Mouse (Mus musculus): ENCODE results near the gene Gjd2.
A peak's percentile ranks its signal among the peaks of the same experiment; 100 is the strongest.

The Gjd2 gene

DNA sequence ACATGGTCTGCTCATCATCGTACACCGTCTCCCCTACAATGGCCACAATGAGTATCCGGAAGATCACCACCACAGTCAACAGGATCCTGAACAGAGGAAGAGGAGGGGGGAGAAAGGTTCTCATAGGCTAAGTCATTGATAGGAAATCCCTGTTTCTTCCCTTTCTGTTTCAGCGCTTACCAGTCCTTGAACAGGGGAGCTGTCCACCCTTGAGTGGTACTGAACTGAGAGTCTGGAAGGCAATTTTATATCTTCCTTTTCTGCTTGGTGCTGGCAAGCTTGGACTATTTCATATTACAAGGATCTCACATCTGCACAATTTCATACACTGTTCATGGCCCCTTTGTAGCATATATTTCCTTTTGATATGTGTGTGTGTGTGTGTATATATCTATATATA lies 1.6 kb downstream of the Gjd2 start:
- no peak for DNase-seq

DNA sequence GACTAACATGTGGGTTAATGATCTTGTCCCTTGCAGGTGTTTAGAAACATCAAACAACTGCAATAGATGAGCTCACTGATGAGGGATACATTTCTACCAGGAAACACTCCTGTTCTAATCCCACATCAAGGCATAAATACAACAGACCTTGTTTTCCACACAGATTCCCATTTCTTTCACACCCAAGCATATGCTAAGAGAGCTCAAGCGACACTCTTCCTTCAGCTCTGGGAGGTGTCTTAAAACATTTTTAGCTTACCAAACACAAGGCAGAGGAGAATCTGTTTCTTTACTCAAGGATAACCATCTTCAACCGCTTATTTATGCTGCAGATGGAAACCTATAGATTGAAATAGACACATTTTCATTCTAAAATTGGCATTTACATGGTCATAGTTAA lies 5.1 kb downstream of the Gjd2 start:
- no peak for DNase-seq

DNA sequence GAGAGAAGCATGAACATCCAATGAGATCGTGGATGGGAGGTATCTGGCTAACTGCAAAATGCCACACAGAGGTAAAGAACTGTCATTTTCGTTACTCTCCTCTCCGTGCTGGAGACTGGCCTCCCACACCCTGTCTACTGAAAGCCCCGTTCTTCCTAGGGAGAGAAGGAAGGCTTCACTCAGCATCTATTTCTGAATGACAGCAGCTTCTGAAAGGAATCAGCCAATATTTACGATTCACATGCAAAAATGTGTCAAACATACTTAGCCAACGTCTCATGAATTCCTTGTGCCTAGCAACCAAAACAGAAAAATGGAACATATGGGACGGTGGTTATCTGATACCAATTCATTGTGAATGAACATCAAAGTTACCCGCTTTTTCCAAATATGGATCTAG lies 15.9 kb downstream of the Gjd2 start:
- DNase-seq, result no peak

DNA sequence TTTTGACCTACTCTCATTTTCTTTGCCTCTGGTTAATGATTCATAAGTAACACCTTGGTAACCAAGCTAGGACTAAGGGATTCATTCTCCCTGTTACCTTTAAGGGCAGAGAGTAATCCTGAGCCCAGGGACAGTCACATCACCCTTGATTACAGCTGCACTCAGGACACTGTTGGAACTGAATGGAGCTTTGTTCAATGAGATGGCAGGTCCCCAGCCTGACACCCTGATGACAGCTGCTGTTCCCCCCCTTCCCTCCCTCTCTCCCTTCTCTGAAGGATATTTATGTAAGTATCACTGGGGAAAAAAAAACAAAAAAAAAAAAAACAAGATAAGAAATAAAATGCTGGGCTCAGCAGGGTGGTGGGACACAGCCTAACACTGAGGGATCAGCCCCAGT lies 16.5 kb downstream of the Gjd2 start:
- DNase-seq, result no peak

DNA sequence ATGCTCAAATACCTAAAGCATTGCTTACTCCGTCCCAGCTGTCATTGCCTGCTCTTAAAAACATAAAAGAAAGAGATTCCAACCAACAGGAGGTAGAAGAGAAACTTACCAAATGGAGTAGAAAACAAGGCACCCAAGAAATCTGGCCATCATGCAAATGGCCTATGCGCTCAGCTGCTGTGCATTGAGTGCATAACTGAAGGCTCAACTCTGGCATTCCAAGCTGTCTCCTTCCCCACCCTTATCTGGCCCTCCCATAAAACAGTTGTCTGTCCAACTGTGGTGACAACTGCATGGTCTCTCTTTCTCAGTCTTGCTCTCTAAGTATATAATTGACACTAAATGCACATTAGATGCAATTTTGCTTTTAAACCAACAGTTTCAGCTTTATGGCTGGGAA lies 28.5 kb downstream of the Gjd2 start:
- DNase-seq, result no peak

DNA sequence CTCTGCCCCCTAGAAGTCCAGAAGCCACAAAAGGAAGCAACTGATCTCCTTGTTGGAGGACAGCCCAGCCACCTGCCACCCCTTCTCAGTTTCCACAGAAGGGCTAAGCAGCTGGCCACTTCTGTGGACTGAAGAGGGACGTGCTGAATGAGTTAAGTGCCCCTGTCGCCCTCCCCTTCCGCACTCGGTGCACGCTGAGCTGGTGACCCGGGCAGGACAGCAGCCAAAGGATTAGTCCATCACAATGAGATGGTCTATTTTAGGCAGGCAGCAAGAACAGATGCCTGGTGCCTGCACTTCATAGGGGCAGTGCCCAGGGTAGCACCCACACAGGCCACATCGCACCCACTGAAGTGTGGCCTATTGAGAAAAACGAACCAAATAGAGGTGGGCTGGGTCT lies 32.8 kb downstream of the Gjd2 start:
- DNase-seq, result peak; percentile 7

DNA sequence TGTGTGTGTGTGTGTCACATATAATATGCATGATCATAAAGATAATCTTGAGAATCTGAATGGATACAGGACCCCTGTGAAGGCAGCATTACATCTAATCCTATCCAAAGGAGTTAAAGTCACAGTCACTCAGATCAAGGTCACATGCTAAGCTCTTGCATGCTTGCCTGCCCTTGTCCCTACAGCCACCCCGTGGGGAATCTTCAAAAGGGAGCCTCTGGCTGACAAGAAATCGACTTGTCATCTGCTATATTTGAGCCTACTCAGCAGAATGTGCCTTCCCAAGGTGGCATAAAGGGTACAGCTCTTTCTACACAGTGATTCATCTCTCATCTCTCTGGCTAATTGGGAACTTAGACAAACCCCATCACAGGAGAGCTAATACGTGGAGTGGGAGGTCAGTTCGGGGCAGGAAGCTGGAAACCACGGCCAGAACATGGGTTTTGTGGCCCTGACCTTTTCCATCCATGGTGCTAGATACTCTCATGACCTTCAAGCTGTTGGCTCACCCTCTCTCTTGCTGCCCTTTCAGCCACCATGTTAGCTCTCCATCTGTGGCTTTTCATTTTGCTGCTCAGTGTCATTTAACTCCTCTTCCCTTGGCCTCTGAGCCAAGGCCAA lies 35.2 kb downstream of the Gjd2 start:
- no peak for DNase-seq

DNA sequence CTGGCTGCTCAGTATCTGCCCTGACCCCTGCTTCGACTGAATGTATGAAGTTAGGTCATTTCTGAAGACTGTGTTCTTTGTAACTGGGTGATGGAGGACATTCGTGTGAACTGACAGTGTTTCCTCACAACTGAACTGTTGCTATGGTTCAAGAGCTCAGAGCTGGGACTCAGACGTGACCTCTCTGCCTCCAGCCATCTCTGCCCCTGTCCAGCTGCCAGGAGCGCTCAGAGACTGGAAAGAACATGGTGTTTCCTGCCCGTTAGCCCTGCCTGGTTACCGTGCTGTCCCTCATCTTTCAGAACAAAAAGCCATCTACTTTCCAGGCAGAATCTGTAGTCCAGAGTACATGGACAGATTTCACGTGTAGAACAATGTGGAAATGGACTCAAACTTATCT lies 39.5 kb downstream of the Gjd2 start:
- DNase-seq, result no peak

DNA sequence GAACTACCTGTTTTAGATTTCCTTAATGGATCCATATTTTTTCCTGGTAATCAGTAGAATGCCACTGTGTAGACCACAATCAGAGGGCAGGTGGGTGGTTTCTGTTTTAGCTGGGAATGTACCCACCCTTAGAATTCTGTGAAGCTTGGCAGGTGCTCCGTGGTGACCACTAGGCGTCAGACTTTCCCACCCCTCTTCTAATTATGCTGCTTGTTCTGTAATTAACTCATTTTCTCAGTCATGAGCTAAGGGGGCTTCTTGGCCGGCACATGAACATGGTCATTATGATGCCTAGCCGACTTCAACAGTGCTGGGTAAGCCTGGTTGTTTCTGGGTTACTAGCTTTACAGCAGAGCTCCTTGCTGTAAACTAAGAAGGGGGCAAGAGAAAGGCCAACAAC lies 47.0 kb downstream of the Gjd2 start:
- DNase-seq, result no peak

All from cerebellum, adult 9-11 months (tissue).